Mouse (Mus musculus): ENCODE measurements around the gene Samd14.

DNA sequence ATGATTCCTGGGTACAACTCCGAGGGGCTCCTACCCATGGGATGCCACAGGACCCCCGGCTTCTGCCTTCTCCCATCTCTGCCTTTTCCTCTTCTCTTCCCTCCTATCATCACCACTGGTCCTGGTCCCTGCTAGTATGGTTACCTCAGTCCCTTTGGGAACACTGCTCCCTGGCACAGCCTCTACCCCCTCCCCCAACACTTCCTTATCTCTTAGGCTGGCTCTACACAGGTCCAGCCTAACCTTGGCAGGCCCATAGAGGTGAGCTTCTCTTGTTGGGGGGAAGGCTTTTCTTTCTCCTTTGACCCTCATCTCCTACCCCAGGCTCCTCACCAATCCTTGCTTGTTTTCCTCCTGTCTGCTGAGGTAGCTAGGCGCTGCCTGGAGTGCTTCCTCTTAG, 5.8 kb downstream of the Samd14 start:
- TF ChIP-seq GATA1 (IDR thresholded peaks at IDR 0.05; ENCODE audit: low read length) (no peak), TAL1 (IDR thresholded peaks at IDR 0.05; ENCODE audit: low read length) (no peak)

Measured in erythroblast, embryonic 14.5 days (primary cell).